Mouse (Mus musculus) layer of hippocampus, adult 18-20 months (tissue): Measurements from ENCODE around the gene Gm42517. TPM values are rescaled to one million over a fixed set of nuclear protein-coding genes. Genes with fewer than 3 reads are reported as not detected.
A peak's percentile ranks its signal among the peaks of the same experiment; 100 is the strongest.

Experiments
- DNase-seq, 2 experiments: peaks; one replicate each; pipeline ENCODE4 v3.0.0; 2022; ENCODE audit warnings: low spot score in 2 of 2
- long read RNA-seq: library from polyadenylated mRNA; stranded (forward); transcript quantifications from one replicate; pipeline ENCODE4 v2.0.0, GENCODE M21; 2021
- total RNA-seq, 2 experiments: library from RNA; stranded (reverse); gene quantifications; 2 replicates each; pipeline ENCODE4 v1.2.3; 2021

Gm42517 gene
- 10 to 100 TPM; 58.0 to 58.9 TPM for total RNA-seq
- long read RNA-seq, transcript Gm42517-201 (1 exons, 1,850 nt): major isoform, 48 of 49 reads
- long read RNA-seq, partial matches to known transcripts: 0 of 49 reads
- long read RNA-seq, other reads (novel, unspliced or antisense): 1 of 49 reads

- DNase-seq: no peak
Measured at GRCm38 (mm10) chr5:108367871-108368332, at the start of gene Gm42517. TSS of gene Gm42517 (minus strand) at chr5:108367922.

GRCm38 (mm10) chr5:108414711-108415110 lies 47.0 kb upstream of the Gm42517 start:
- DNase-seq: no peak

- no peak for DNase-seq
Measured at GRCm38 (mm10) chr5:108406977-108407376, 39.3 kb upstream of the Gm42517 start.

- no peak for DNase-seq
Measured at GRCm38 (mm10) chr5:108405460-108405859, 37.7 kb upstream of the Gm42517 start.

- DNase-seq: no peak
Measured at GRCm38 (mm10) chr5:108403453-108403852, 35.7 kb upstream of the Gm42517 start.

- no peak for DNase-seq
Measured at GRCm38 (mm10) chr5:108389744-108390143, 22.0 kb upstream of the Gm42517 start.

GRCm38 (mm10) chr5:108388201-108388600 lies 20.5 kb upstream of the Gm42517 start, which contains the start of gene Pde6b:
TSS of gene Pde6b (plus strand) at chr5:108388391.
- DNase-seq: no peak

GRCm38 (mm10) chr5:108386449-108386848 lies 18.7 kb upstream of the Gm42517 start:
- no peak for DNase-seq

GRCm38 (mm10) chr5:108385632-108386031 lies 17.9 kb upstream of the Gm42517 start:
- DNase-seq: peak; percentile 68 to 86

GRCm38 (mm10) chr5:108378346-108378745 lies 10.6 kb upstream of the Gm42517 start:
- DNase-seq: no peak

- DNase-seq: no peak
Measured at GRCm38 (mm10) chr5:108376059-108376458, 8.3 kb upstream of the Gm42517 start.

- no peak for DNase-seq
Measured at GRCm38 (mm10) chr5:108374079-108374478, 6.4 kb upstream of the Gm42517 start.

GRCm38 (mm10) chr5:108369964-108370363 lies 2.2 kb upstream of the Gm42517 start:
- no peak for DNase-seq

GRCm38 (mm10) chr5:108368851-108369621 lies 1.3 kb upstream of the Gm42517 start:
- DNase-seq: peak; percentile 89 to 95

GRCm38 (mm10) chr5:108368446-108368845 lies 724 bp upstream of the Gm42517 start:
- no peak for DNase-seq

GRCm38 (mm10) chr5:108366984-108367841 lies 509 bp downstream of the Gm42517 start:
- peak in 1 of 2 experiments; percentile 61 for DNase-seq

GRCm38 (mm10) chr5:108366328-108366983 lies 1.3 kb downstream of the Gm42517 start:
- no peak for DNase-seq

- DNase-seq: no peak
Measured at GRCm38 (mm10) chr5:108362330-108362729, 5.4 kb downstream of the Gm42517 start.

- no peak for DNase-seq
Measured at GRCm38 (mm10) chr5:108360211-108360610, 7.5 kb downstream of the Gm42517 start.

GRCm38 (mm10) chr5:108359491-108359890 lies 8.2 kb downstream of the Gm42517 start:
- DNase-seq: no peak

- no peak for DNase-seq
Measured at GRCm38 (mm10) chr5:108357862-108358261, 9.9 kb downstream of the Gm42517 start.
